Mouse (Mus musculus): ENCODE results near the gene Sin3a.

Sin3a gene

GRCm38 (mm10) chr9:57166173-57166572, 94.3 kb downstream of the Sin3a start:
- DNase-seq (ENCODE audit: low spot score in 2 of 2) = no peak

GRCm38 (mm10) chr9:57168411-57168810, 96.6 kb downstream of the Sin3a start:
- no peak for DNase-seq (ENCODE audit: low spot score in 2 of 2)

All from thymus, postnatal 10 days (tissue).